Mouse (Mus musculus) cerebellum, adult 18-20 months (tissue): ENCODE data around the gene Gm45140.

ENCODE experiments used
- DNase-seq, 2 experiments: peaks; one replicate each; pipeline ENCODE4 v3.0.0; 2021

Gm45140 gene

DNA sequence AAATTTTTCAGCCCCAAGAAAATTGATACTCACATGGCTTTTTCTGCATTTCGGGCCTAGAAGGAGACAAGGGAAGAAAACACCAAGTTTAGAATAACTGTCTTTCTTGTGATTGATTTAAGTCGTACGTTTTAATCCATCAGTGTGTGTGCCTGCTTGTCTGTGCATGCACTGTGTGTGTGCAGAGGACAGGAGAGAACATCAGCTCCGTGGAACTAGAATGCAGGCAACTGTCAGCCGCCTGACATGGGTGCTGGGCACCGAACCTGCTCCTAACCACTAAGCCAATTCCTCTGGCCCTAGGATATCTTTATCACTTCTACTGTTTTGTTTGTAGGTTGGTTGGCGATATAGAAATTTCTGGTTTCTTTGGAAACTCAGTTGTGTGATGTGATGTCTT lies at the start of gene Gm45140:
Gm45140 (minus strand) TSS at position 101 of the 400 bp plus-strand sequence.
- no peak for DNase-seq

DNA sequence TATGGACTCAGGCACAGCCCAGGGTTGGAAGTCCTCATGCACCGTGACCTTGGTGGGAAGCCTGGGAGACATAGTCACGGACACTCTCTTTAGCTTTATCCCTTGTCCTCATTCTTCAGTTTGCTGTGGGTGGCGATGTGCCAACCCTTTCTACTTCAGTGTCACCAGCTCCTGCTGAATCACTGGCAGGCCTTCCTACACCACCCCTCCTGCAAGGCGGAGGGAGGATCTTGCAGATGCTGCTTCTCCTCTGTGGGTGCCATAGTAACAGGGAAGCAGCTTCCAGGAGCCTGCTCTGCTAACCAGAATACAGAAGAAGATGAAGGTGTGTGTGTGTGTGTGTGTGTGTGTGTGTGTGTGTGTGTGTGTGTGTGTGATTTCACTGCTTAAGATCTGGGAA lies 47.2 kb upstream of the Gm45140 start:
- DNase-seq, result no peak

DNA sequence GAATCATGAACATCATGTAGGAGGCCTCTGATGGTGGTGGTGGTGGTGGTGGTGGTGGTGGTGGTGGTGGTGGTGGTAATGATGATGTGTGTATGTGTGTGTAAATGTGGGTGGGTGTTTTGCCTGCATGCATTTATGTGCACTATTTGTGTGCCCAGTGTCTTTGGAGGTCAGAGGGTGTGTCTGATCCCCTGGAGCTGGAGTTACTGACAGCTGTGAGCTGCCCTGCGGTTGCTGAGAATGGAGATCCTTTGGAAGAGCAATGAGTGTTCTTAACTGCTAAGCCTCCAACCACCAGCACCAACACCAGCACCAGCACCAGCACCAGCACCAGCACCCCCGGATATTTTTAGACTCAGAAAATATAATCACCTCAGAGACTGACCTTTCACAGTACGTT lies 46.6 kb upstream of the Gm45140 start:
- DNase-seq, result no peak

DNA sequence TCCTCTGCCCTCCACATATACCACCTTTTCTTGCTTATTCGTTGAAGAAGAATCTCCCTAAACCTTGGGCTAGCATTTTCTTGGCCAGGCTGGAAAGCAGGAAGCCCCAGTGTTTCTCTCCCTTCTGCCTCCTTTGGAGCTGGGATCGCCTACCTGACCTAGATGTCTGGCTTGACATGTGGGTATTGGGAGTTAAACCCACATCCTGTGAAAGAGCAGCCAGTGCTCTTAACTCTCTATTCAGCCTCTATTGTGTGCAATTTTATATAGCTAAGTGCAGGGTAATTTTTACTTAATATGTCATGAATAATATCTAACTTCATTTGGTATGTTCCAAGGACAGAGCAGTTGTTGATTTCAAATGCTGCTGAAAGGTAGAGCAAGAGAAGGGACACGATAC lies 44.0 kb upstream of the Gm45140 start:
- no peak for DNase-seq

DNA sequence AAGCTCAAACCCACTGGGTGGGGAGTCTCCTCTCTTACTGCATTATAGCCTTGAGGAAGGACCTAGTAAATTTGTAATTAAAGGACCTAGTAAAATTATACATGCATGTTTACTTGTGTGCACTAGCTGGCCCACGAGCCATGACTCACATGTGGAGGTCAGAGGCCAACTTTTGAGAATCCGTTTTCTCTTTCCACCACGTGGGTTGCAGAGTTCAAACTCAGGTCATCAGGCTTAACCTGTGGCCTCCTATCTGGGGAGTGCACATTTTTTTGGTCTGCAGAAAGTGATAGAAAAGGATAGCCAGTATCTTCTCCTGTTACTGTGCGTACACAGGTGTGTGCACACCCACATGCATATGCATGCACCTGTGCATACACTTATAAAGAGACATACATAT lies 43.4 kb upstream of the Gm45140 start:
- DNase-seq, result no peak

DNA sequence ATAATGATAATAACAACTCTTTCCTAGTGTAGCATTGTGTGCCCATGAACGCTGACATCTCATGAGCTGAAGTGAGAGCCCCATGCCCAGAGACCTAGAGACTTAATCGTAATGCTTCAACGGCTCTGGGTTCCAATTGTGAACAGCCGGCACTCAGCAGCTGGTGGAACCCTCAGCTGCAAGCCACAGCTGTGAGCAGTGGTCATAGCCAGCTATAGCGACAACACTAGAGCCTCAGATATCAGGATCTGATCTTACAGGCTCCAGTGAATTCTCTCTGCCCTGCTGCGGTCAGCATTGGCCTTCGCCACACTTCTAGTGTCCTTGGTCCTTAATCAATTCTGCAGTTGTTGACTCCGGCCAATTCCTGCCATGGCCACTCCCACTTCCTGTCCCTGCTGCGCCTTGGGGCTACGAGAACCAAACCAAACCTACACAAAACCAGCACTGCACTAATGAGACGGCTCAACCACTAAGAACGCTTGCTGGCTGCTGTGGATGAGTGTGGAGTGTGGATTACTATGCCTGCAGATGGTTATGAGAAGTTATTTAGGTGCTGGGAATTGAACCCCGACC lies 40.6 kb upstream of the Gm45140 start:
- DNase-seq, result no peak

DNA sequence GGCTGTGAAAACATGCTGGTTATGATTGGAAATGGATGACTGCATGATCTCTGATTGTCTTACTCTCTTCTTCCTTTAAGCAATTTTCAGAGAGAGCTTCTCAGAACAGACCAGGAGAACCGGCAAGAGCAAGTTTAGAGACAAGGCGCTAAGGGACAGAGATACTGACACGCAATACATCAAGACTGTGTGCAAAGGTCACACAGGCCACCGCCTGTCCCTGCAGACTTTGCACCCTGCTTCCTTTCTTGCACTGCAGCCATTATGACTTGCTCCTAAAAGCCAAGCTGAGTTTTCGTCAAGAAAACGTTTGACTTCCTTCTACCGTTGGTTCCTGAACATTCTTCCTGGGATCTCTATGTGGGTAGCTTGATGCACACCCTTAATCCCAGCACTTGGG lies 40.0 kb upstream of the Gm45140 start:
- no peak for DNase-seq

DNA sequence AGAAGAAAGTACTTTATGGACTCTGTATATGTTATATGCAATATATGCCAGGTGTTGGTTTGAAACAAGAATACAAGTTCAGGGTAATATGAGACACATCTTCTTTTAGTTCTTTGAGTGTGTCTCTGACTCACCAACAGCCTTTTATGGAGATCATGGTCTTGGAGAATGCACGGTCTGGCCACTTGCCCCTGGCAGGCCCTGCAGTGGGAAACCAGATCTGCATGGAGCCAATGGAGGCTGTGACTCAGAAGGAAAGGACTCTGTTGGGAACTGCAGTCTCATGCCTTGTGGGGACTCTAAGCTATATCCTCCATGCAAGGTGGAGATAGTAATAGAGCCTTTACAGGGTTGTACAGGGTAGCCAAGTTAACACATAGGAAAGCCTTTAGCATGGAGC lies 39.5 kb upstream of the Gm45140 start:
- no peak for DNase-seq

DNA sequence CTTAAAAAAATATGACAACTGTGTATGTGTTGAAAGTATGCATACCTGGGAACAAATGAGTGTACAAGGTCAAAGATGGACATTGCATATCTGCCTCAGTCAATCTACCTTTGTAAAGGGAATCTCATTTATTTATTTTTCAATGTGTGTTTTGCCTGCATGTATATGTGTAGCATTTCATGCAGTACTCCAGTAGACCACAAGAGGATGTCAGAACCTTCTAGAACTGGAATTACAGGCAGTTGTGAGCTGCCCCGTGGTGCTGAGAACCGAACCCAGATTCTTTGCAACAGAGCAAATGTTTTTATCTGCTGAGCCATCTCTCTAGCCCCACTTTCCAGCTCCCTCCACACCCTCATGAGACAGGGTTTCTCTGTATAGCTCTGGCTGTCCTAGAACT lies 38.4 kb upstream of the Gm45140 start:
- no peak for DNase-seq

DNA sequence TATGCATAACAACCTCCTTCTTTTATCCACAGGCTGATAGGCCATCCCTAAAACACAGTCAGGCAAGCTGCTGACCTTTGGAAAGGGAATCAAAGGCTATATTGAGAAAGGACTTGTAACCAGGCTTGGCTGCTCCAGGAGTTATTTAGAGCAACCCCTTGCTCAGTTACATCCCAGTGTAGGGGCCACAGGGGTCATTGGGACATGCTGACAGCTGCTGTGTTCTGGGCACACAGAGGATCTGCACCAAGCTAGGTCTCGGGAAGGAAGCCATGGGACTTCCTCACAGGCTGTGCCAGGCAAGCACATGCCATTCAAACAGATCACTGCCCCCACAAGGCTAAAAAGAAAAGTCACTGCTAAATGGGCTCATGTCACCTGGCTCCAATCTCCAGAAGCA lies 37.5 kb upstream of the Gm45140 start:
- DNase-seq, result no peak

DNA sequence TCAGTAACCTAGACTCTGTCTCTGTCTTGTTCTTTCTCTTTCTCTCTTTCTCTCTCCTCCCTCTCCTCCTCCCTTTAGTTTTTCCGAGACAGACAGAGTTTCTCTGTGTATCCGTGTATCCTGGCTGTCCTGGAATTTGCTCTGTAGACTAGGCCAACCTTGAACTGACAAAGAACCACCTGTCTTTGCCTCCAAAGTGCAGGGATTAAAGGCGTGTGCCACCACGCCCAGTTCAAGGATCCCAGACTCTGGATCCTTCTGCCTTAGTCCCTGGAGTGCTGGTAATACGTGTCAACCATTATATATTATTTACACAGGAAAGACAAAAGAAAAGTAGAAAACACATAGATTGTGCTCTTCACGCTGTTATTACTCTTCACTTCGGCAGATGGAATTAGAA lies 35.6 kb upstream of the Gm45140 start:
- DNase-seq, result no peak

DNA sequence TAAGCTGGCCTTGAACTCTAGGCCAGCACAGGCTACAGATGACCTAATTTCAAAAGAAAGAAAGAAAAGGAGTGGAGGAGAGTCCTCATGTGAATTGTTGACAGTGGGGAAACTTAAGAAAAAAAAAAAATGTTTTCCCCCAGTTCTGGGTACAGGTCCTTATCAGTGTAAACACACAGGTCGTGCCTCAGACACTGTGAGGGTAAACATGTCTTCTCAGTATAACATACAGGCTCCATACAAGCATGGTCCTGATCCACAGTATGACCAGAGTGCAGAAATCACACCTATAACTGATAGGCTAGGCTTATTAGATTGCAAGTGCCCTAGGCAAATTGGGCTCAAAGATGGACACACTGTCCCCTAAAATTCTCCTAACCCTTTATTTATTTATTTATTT lies 34.8 kb upstream of the Gm45140 start:
- no peak for DNase-seq

DNA sequence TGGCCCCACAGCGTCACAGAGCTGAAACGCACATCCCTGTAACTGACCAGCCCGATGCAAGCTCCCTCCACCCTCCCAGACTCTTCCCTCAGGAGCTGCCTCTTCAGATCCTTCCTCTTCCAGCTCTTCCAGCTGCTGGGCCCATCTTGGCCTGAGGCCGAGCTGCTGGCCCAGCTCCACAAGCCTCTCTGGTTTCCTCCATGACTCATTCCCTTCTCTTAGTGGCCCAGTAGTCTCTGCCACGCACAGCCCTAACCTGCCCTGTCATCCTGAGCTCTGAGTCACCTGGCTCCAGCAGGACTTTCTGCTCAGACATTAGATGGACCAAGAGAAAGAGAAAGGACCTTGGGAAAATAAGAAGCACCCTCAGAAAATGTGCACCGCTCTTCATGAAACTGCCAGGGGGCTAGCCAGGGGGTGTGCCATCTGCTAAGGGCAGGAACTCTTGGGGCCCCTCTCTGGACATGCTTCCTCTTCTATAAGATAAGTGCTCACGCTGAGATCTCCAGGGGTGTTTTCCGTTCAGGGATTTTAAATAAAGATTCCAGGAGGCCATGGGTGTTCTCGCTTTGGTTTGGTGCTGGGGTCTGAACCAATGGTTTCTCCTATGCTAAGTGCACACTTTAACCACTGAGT lies 33.4 kb upstream of the Gm45140 start:
- DNase-seq, result no peak

DNA sequence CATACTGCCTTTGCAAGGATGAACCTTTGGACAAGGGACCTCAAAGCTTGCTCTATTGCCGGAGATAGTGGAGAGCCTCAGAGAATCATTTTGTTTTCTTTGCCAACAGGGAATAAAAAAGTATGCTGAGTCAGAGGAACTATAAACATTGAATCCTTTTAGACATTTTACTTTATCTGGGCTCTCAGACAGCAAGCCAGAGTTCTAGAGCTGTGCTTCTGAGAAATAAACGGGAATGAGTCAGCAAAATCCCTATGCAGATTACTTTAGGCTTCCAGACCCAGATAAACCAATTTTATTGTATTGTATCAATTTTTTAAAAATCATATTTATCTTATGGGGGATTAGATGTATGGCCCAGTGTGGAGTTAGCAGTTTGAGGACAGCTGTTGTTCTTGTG lies 31.7 kb upstream of the Gm45140 start:
- no peak for DNase-seq

DNA sequence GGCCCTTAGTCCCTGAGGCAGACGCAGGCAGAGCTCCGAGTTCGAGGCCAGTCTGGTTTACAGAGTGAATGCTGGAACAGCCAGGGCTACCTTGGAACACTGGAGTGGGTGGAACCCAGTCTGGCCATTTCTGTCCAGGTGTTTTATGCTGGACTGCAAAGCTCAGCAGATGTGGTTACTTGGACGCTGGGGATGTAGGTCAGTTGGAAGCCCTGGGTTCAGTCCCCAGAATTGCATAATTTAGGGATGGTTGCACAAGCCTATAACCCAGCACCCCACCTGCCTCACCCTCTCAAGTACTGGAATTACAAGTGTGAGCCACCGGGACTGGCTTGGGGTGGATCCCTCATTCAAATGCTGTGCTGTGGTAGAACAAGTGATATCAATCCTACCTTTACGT lies 30.6 kb upstream of the Gm45140 start:
- no peak for DNase-seq

DNA sequence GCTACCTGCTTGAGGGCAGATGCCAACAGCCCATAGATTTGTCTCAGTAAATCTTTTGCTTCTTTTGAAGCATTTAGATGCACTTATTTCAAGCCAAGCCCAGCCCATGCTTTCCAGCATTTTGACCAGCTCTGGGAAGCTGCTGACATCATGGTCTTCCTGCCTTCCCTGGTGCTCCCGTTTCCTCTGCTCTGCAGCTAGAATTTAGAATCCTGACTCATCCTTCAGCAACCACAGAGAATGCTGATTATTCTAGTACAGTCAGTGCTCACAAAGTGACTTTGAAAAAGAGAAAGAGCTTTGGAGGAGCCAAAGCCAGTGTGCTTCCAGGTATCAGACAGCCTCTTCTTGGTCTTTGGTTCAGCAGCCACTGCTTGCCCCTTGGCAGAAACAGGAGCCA lies 21.5 kb upstream of the Gm45140 start:
- no peak for DNase-seq

DNA sequence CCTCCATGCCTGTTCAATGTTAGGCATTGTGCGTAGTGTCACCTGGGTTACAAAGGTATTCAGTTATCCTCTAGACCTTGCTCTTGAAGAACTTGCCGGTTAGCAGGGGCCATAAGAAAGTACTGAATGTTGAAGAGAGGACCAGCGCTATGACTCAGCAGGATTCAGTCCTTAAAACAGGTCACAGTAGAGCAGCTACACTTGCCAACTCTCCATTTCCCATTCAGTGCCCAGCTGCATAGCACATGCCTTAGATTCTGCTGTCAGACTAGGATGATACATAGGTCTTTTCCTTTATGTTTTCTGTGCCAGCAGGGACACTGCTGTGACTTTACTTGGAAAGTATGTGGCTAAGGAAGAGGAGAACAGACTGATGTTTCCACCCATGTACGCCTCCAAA lies 17.9 kb upstream of the Gm45140 start:
- DNase-seq, result no peak

DNA sequence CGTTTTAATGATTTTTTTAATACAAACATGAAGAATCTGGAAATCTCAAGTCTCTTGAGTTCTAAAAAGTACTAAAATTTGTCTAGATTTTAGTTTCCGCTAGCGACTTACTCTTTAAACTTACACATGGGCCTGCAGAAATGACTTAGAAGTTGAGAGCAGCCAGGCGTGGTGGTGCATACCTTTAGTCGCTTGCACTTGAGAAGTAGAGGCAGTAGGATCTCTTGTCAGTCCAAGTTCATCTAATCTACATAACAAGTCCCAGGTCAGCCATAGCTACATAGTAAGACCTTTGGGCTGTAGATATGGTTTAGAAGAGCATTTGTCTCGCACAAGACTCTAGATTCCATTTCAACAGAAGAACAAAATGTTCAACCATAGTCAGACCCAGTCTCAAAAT lies 16.3 kb upstream of the Gm45140 start:
- no peak for DNase-seq

DNA sequence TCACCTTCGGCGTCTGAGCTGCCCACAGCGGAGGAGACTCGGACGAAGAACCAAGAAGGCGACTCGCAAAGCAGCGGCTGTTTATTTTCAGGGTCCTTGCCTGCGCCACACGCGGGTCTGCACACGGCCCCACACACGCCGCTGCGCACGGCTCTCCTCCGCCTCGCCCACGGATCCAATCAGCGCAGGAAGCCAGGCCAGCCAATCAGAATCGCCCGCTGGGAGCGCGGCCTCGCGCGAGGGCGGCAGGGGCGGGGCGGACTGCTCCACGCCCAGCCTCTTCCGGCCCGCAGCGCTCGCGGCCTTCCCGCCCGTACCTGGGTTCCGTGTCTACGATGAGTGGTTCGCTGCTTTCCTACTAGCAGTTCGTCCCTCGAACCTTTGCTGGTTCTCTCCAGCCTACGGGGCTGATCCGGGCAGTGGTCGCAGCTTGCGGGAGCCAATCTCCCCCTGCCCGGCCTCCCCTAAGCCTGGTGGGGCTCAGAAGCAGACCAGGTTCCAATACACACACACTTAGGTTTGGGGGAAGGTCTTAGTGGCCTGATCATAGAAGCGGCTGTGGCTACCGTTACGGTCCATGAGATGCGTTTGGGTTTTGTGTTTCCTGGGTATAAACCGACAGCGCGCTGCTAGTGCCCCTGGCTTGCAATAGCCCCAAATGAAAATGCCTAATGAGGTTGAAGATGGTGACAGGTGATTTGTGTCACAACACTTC lies 15.5 kb upstream of the Gm45140 start, which contains the start of gene Cnbp:
Cnbp (minus strand) TSS at position 207 of the 715 bp plus-strand sequence.
- peak; percentile 97 to 98 for DNase-seq

DNA sequence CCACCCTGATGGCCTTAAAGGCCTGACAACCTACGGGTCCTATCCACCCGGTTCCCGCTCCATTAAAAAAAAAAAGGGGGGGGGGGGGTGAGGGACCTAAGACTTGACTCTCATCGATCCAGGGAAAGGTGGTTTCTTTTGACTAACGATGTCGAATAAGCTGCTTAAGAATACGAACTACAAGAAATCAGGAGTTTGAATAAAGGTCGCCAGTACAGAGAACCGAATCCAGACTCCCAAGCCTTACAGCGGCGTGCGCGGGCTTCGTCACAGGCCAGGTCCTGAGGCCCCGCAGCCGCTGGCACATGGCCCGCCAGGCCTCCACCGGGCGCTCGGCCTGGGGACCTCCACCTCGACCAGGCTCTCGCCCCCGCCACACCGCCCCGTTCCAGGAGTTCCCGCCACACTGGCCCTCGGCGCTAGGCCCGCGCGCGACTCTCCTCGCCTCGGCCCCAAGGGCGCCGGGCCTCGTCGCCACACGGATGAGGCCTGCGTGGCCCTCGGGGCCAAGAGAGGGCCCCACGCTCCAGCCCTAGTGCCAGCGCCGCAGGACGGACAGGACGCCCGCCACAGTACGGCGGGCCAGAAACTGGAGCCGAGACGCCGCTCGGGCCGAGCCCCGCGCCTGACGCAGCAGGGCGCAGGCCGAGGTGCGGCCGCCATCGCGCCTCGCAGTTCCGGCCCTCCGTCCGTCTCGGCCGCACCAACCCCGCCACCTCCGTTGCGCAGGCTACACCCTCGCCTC lies 14.7 kb upstream of the Gm45140 start:
- DNase-seq, result peak; percentile 56 to 76

DNA sequence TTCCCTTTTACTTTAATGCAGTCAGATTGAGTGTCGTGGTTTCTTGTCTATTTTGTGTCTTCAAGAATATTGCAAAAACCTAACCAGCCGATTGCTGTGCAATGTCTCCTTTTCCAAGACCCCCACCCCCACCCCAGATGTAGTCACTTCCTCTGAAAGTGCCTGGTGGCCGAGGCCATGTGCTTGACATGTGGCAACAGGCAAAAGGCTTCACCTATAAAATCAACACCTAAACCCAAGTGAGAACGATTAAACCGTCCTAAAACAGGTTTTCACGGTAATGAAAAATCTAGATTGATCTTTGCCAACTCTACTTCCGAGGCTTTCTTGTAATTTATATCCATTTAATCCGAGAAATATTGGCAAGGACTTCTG lies 14.2 kb upstream of the Gm45140 start:
- DNase-seq, result no peak

DNA sequence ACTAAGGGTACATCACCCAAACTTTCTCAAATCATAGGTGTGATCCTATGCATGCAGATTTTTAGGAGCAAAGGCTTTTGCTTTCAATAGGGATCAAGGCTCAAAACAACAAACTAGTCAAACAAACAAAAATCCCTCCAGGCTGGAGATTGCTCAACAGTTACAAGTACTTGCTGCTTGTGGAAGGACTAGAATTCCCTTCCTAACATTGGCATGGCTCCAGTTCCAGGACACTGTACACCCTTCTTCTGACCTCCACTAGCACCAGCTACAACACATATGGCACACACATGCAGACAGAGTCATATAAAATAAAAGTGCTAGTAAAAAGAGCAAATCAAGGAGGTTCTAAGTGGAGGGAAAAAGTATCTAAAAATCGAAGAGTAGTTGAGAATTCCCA lies 11.2 kb upstream of the Gm45140 start:
- DNase-seq, result no peak

DNA sequence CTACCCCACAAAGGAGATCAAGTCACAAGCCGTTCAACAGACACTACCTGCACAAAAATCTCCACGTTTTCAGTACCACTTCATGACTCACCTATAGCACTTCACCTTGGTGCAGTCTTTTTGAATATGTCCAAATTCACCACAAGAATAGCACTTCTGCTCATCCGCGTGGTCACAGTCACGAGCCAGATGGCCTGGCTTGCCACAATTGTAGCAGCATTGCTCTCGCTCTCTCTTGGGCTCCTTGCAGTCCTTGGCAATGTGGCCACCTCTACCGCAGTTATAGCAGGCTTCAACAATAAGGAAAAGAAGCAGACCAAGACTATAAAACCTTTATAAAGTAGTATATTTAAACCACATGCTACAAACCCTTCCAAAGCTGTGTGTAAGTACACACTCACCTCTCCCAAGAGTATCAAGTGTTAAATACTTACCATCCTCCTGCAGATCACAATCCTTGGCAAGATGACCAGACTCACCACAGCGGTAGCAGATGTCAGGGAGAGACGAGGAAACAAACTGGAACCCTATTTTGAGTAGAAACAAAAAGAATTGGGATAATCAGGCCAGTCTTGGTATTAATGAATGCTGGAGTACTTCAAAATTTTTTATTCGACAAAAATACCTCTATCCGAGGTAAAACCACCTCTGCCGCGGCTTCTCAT lies 9.6 kb upstream of the Gm45140 start:
- peak; percentile 62 to 75 for DNase-seq
